Mouse (Mus musculus): ENCODE measurements around the gene Golga7b.

GRCm38 (mm10) chr19:42226451-42226850 lies 20.9 kb upstream of the Golga7b start:
- TF ChIP-seq CTCF (IDR thresholded peaks at IDR 0.05; ENCODE audit: low read depth, low read length): no peak
- TF ChIP-seq POLR2A (IDR thresholded peaks at IDR 0.05; ENCODE audit: insufficient read depth, low read length): no peak
